8 mouse cellular contexts compared by ENCODE assay signal in genomic region chr1:60565270-60565920, GRCm38 (mm10). TPM values are rescaled to one million over a fixed set of nuclear protein-coding genes. Genes with fewer than 3 reads are reported as not detected.
DNase-seq lines count a peak whose midpoint lies in the region; ATAC-seq lines count a peak whose summit lies in the region.

No protein-coding gene starts in this region.

- intact Hi-C loops in left cerebral cortex, postnatal 25 days (cut with DNase I): loop anchor here (5.0 kb wide), 4 partner anchors 92 to 297 kb away; no protein-coding TSS in a partner anchor

- peaks cover 17% of the 10 kb centered on the region; the same call in 1 of the 2 replicates for H3K36me3 ChIP-seq in embryonic facial prominence, embryonic 14.5 days (ENCODE audit: control insufficient read depth, insufficient read depth, low read length)
- H3K36me3 ChIP-seq in midbrain, embryonic 11.5 days (ENCODE audit: control insufficient read depth, insufficient read depth, low read length): no peaks in the 10 kb centered on the region

- H3K27ac ChIP-seq in embryonic facial prominence, embryonic 14.5 days (replicated peaks; ENCODE audit: low read depth, low read length): peak overlapping the region; percentile 95
- H3K27ac ChIP-seq in midbrain, embryonic 11.5 days (ENCODE audit: low read depth, low read length): no peak overlapping the region

- H3K4me3 ChIP-seq in embryonic facial prominence, embryonic 14.5 days (ENCODE audit: low read depth, low read length): peak overlapping the region; percentile 90
- peak overlapping the region; percentile 75 for H3K4me3 ChIP-seq in midbrain, embryonic 11.5 days (ENCODE audit: low read depth, low read length)

- H3K9ac ChIP-seq in embryonic facial prominence, embryonic 14.5 days (ENCODE audit: low read depth, low read length): peak overlapping the region; percentile 96
- peak overlapping the region; percentile 89 for H3K9ac ChIP-seq in midbrain, embryonic 11.5 days (ENCODE audit: low read length)

- peak; percentile 44 for DNase-seq in adrenal gland, adult 2 months
- DNase-seq in adrenal gland, postnatal 4 days (ENCODE audit: low spot score in 2 of 2): no peak
- DNase-seq in embryonic facial prominence, embryonic 14.5 days (ENCODE audit: low spot score): peak; percentile 50
- DNase-seq in left cerebral cortex, postnatal 25 days (ENCODE audit: low spot score in 2 of 2): peak; percentile 17 to 47
- DNase-seq in midbrain, embryonic 11.5 days (ENCODE audit: low spot score, missing footprints): peak; percentile 96
- peak; percentile 7 for DNase-seq in thymus, postnatal 14 days

- H3K4me2 ChIP-seq in embryonic facial prominence, embryonic 14.5 days (ENCODE audit: low read depth, low read length): peak overlapping the region; percentile 70
- H3K4me2 ChIP-seq in midbrain, embryonic 11.5 days: peak overlapping the region; percentile 67

- peaks cover 7% of the 10 kb centered on the region; the same call in 1 of the 2 replicates for H3K9me3 ChIP-seq in embryonic facial prominence, embryonic 14.5 days (ENCODE audit: control insufficient read depth, low read length)
- no peaks in the 10 kb centered on the region; the same call in 1 of the 2 replicates for H3K9me3 ChIP-seq in midbrain, embryonic 11.5 days (ENCODE audit: control insufficient read depth, low read length)

- WGBS in embryonic facial prominence, embryonic 14.5 days: 1% methylated on average over 13 of the region's 13 CpGs
- WGBS in midbrain, embryonic 11.5 days: 1% methylated on average over 13 of the region's 13 CpGs

- peak; percentile 36 for ATAC-seq in activated CD4-positive, CD25-positive, alpha-beta regulatory T cell, adult 4 months
- no peak; the same call in 1 of the 2 replicates for ATAC-seq in embryonic facial prominence, embryonic 14.5 days (ENCODE audit: low read depth)
- peak; percentile 63 to 65 for ATAC-seq in hematopoietic stem cell, adult 5-6 weeks (replicated peaks in 1 of 2; ENCODE audit: insufficient read depth in 1 of 2, low FRiP score in 2 of 2, low TSS enrichment in 1 of 2, low read depth in 1 of 2, poor library complexity in 2 of 2, severe bottlenecking in 2 of 2)
- no peak for ATAC-seq in midbrain, embryonic 11.5 days (ENCODE audit: low FRiP score)

- H3K4me1 ChIP-seq in embryonic facial prominence, embryonic 14.5 days (ENCODE audit: control insufficient read depth, insufficient read depth, low read length): peaks cover 10% of the 10 kb centered on the region
- H3K4me1 ChIP-seq in midbrain, embryonic 11.5 days (ENCODE audit: control insufficient read depth, insufficient read depth, low read length): peaks cover 4% of the 10 kb centered on the region; the same call in 1 of the 2 replicates

- H3K27me3 ChIP-seq in embryonic facial prominence, embryonic 14.5 days (replicated peaks; ENCODE audit: control insufficient read depth, insufficient read depth, low read length): no peaks in the 10 kb centered on the region
- H3K27me3 ChIP-seq in midbrain, embryonic 11.5 days (ENCODE audit: control insufficient read depth, insufficient read depth, low read length): no peaks in the 10 kb centered on the region

RNA-seq across cellular contexts. Expression of gene Raph1, which starts 1.5 kb away (rescaled TPM):
- total RNA-seq in adrenal gland, adult 2 months (2021): 100 to 1,000 TPM; 123 to 150 TPM
- 7.0 and 7.5 TPM in 2 replicates for polyA plus RNA-seq in adrenal gland, adult 2 months (2012; rRNA removed)
- 10 to 100 TPM; 73.6 to 75.3 TPM for total RNA-seq in adrenal gland, postnatal 4 days (2021)
- polyA plus RNA-seq in activated CD4-positive, CD25-positive, alpha-beta regulatory T cell, adult 4 months (2017; shearing (Covaris generic)): 1 to 10 TPM; 4.1 to 6.8 TPM
- 35.8 and 44.2 TPM in 2 replicates for polyA plus RNA-seq in embryonic facial prominence, embryonic 14.5 days (2014; fragmentation: Nextera tagmentation; extraction: Ambion mirVana)
- 0.35 and 2.4 TPM in 2 replicates for total RNA-seq in hematopoietic stem cell, adult 5-6 weeks (2017)
- total RNA-seq in left cerebral cortex, postnatal 25 days (2021): 10 to 100 TPM; 79.6 to 89.1 TPM
- polyA plus RNA-seq in midbrain, embryonic 11.5 days (2014; fragmentation: Nextera tagmentation; extraction: Ambion mirVana): 22.6 and 22.7 TPM in 2 replicates

Comparison
In these comparisons a context has a peak if more than half of its experiments do, and no peak if none do; other contexts are left out.
1. DNase-seq: peak in adrenal gland, adult 2 months (single experiment), embryonic facial prominence, embryonic 14.5 days (single experiment), left cerebral cortex, postnatal 25 days (2 of 2), midbrain, embryonic 11.5 days (single experiment) and thymus, postnatal 14 days (single experiment); none in adrenal gland, postnatal 4 days (0 of 2).
2. ATAC-seq: peak in activated CD4-positive, CD25-positive, alpha-beta regulatory T cell, adult 4 months (single experiment) and hematopoietic stem cell, adult 5-6 weeks (2 of 2); none in embryonic facial prominence, embryonic 14.5 days (single experiment) and midbrain, embryonic 11.5 days (single experiment).
3. RNA of gene Raph1, which starts 1.5 kb away (total RNA-seq): 123 to 150 TPM in adrenal gland, adult 2 months, 79.6 to 89.1 TPM in left cerebral cortex, postnatal 25 days and 73.6 to 75.3 TPM in adrenal gland, postnatal 4 days; 0.35 to 2.4 TPM in hematopoietic stem cell, adult 5-6 weeks; every median in the first group is over 10 times any median in the second.